Mouse (Mus musculus) midbrain, embryonic 16.5 days (tissue): ENCODE measurements at regions not wholly inside any gene's neighbourhood (a gene's known extent, or its start where the extent isn't known, plus 50 kb on each side); places are given as distances from the start of the nearest gene placed in this dataset.

Experiments used
- ATAC-seq: fragments of 200-750 bp; cut with Nextera tagmentation; 2 replicates; pipeline ENCODE4 v1.8.0; 2017; ENCODE audit warnings: moderate TSS enrichment
- H3K27ac ChIP-seq: fragments of 300-500 bp; sonication (generic); 2 replicates; pipeline ENCODE4 v1.5.1; 2014; ENCODE audit warnings: mild to moderate bottlenecking, low read length, mixed read lengths
- H3K27me3 ChIP-seq: fragments of 300-500 bp; sonication (generic); 2 replicates; pipeline ENCODE4 v1.6.1; 2014; ENCODE audit warnings: low read depth, low read length, mixed read lengths; ENCODE audit not compliant: control insufficient read depth, insufficient read depth
- H3K36me3 ChIP-seq: fragments of 300-500 bp; sonication (generic); 2 replicates; pipeline ENCODE4 v1.6.1; 2014; ENCODE audit warnings: mild to moderate bottlenecking, low read length, moderate library complexity, mixed read lengths; ENCODE audit not compliant: control insufficient read depth, insufficient read depth
- H3K4me1 ChIP-seq: fragments of 300-500 bp; sonication (generic); 2 replicates; pipeline ENCODE4 v1.6.1; 2014; ENCODE audit warnings: mild to moderate bottlenecking, low read length, mixed read lengths; ENCODE audit not compliant: control insufficient read depth, insufficient read depth
- H3K4me2 ChIP-seq: fragments of 300-500 bp; sonication (generic); 2 replicates; pipeline ENCODE4 v1.6.1; 2014; ENCODE audit warnings: mild to moderate bottlenecking, low read length, mixed read lengths
- H3K4me3 ChIP-seq: fragments of 300-500 bp; sonication (generic); 2 replicates; pipeline ENCODE4 v1.5.1; 2014; ENCODE audit warnings: low read depth, mild to moderate bottlenecking, low read length, moderate library complexity, mixed read lengths
- H3K9ac ChIP-seq: fragments of 300-500 bp; sonication (generic); 2 replicates; pipeline ENCODE4 v1.6.1; 2014; ENCODE audit warnings: low read depth, low read length, mixed read lengths
- H3K9me3 ChIP-seq: fragments of 300-500 bp; sonication (generic); replicated peaks from 2 replicates; pipeline ENCODE4 v1.6.1; 2014; ENCODE audit warnings: mild to moderate bottlenecking, low read length, mixed read lengths; ENCODE audit not compliant: control insufficient read depth, poor library complexity, severe bottlenecking
- WGBS: fragments of 180-500 bp; shearing (Covaris S2); extraction: QIAGEN DNeasy Blood & Tissue Kit; methylation state at CpG from one replicate; pipeline ENCODE4 v1.1.7; 2014; 5-methylcytosine and 5-hydroxymethylcytosine counted together

- Histone ChIP-seq H3K4me1 (no peaks in the 10 kb centered on the region; the same call in 1 of the 2 replicates), H3K4me2 (no peak overlapping the region), H3K4me3 (no peak overlapping the region), H3K9ac (no peak overlapping the region), H3K27me3 (no peaks in the 10 kb centered on the region), H3K36me3 (no peaks in the 10 kb centered on the region), H3K9me3 (no peaks in the 10 kb centered on the region), H3K27ac (peak overlapping the region; percentile 5; the same call in 1 of the 2 replicates)
- peak; percentile 59 for ATAC-seq
- WGBS, result 40% methylated on average over 15 of the region's 15 CpGs
Measured at GRCm38 (mm10) chr17:83985916-83986578, 138.3 kb upstream of the Haao start.

GRCm38 (mm10) chr17:83985333-83985790, 137.6 kb upstream of the Haao start:
- no peak for ATAC-seq

GRCm38 (mm10) chr17:83983837-83984388, 136.2 kb upstream of the Haao start:
- Histone ChIP-seq H3K27ac (no peak overlapping the region), H3K27me3 (no peaks in the 10 kb centered on the region), H3K4me3 (no peak overlapping the region), H3K4me1 (no peaks in the 10 kb centered on the region; the same call in 1 of the 2 replicates), H3K36me3 (no peaks in the 10 kb centered on the region), H3K4me2 (no peak overlapping the region), H3K9ac (no peak overlapping the region), H3K9me3 (no peaks in the 10 kb centered on the region)
- 90% methylated on average over 9 of the region's 9 CpGs for WGBS
- no peak for ATAC-seq

More at GRCm38 (mm10) chr17:83985333-83985790, 137.6 kb upstream of the Haao start:
- H3K4me1 ChIP-seq, result no peaks in the 10 kb centered on the region; the same call in 1 of the 2 replicates
- H3K27ac ChIP-seq, result no peak overlapping the region
- 44% methylated on average over 17 of the region's 17 CpGs for WGBS
- H3K9me3 ChIP-seq, result no peaks in the 10 kb centered on the region
- no peak overlapping the region for H3K4me3 ChIP-seq
- H3K9ac ChIP-seq, result no peak overlapping the region
- no peak overlapping the region for H3K4me2 ChIP-seq
- no peaks in the 10 kb centered on the region for H3K27me3 ChIP-seq
- H3K36me3 ChIP-seq, result no peaks in the 10 kb centered on the region

GRCm38 (mm10) chr17:83983070-83983836, 135.5 kb upstream of the Haao start:
- H3K9me3 ChIP-seq, result no peaks in the 10 kb centered on the region
- ATAC-seq, result no peak
- H3K27ac ChIP-seq, result peak overlapping the region; percentile 40
- H3K4me2 ChIP-seq, result no peak overlapping the region
- H3K9ac ChIP-seq, result no peak overlapping the region
- no peaks in the 10 kb centered on the region; the same call in 1 of the 2 replicates for H3K4me1 ChIP-seq
- no peaks in the 10 kb centered on the region for H3K36me3 ChIP-seq
- no peaks in the 10 kb centered on the region for H3K27me3 ChIP-seq
- WGBS, result 42% methylated on average over 18 of the region's 18 CpGs
- H3K4me3 ChIP-seq, result no peak overlapping the region

- WGBS, result 64% methylated on average over 8 of the region's 8 CpGs
- H3K9ac ChIP-seq, result no peak overlapping the region
Measured at GRCm38 (mm10) chr17:83982700-83983069, 134.9 kb upstream of the Haao start.

GRCm38 (mm10) chr17:83978858-83979470, 131.2 kb upstream of the Haao start:
- WGBS, result 68% methylated on average over 7 of the region's 7 CpGs
- Histone ChIP-seq H3K9me3 (no peaks in the 10 kb centered on the region), H3K4me1 (no peaks in the 10 kb centered on the region; the same call in 1 of the 2 replicates), H3K4me2 (no peak overlapping the region), H3K9ac (no peak overlapping the region), H3K27me3 (no peaks in the 10 kb centered on the region), H3K4me3 (no peak overlapping the region), H3K27ac (no peak overlapping the region), H3K36me3 (no peaks in the 10 kb centered on the region)
- ATAC-seq, result no peak

More at GRCm38 (mm10) chr17:83982700-83983069, 134.9 kb upstream of the Haao start:
- no peak overlapping the region for H3K4me3 ChIP-seq
- H3K4me2 ChIP-seq, result no peak overlapping the region
- H3K36me3 ChIP-seq, result no peaks in the 10 kb centered on the region
- H3K4me1 ChIP-seq, result no peaks in the 10 kb centered on the region; the same call in 1 of the 2 replicates
- H3K27me3 ChIP-seq, result no peaks in the 10 kb centered on the region
- H3K27ac ChIP-seq, result peak overlapping the region; percentile 40
- no peak for ATAC-seq
- H3K9me3 ChIP-seq, result no peaks in the 10 kb centered on the region

GRCm38 (mm10) chr17:83977725-83978124, 130.0 kb upstream of the Haao start:
- Histone ChIP-seq H3K9ac (no peak overlapping the region), H3K27me3 (no peaks in the 10 kb centered on the region), H3K36me3 (no peaks in the 10 kb centered on the region), H3K27ac (no peak overlapping the region), H3K4me3 (no peak overlapping the region), H3K4me1 (no peaks in the 10 kb centered on the region; the same call in 1 of the 2 replicates), H3K9me3 (no peaks in the 10 kb centered on the region), H3K4me2 (no peak overlapping the region)
- no peak for ATAC-seq
- WGBS, result 80% methylated on average over 11 of the region's 11 CpGs

- Histone ChIP-seq H3K27me3 (no peaks in the 10 kb centered on the region), H3K4me3 (no peak overlapping the region), H3K4me1 (no peaks in the 10 kb centered on the region), H3K9me3 (no peaks in the 10 kb centered on the region), H3K36me3 (no peaks in the 10 kb centered on the region), H3K27ac (no peak overlapping the region), H3K4me2 (no peak overlapping the region), H3K9ac (no peak overlapping the region)
- no peak for ATAC-seq
- 93% methylated on average over 7 of the region's 7 CpGs for WGBS
Measured at GRCm38 (mm10) chr17:83975813-83976212, 128.1 kb upstream of the Haao start.
